Mouse (Mus musculus): ENCODE results near the gene Thbs4.
A peak's percentile ranks its signal among the peaks of the same experiment; 100 is the strongest.

Gene Thbs4

DNA sequence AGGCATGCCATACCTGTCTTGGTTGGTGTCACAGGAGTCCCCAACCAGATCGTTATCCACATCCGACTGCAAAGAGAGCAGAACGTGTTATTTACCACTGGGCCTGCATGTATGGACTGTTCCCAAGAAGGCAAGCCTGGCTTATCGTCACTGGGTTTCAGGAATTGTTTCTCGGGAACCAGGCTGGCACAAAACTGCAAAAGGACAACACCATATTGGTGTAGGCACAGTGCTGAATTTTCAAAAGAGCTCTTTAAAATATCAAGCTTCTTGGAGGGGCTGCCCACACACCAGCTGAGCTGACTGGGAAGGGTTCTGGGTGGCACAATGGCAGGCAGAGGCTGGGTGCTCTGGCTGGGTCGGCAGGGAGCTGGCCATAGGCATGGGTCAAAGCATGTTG is 34.1 kb downstream of the Thbs4 start:
- no peak for DNase-seq (ENCODE audit: low spot score in 2 of 2)

GRCm38 (mm10) chr13:92759096-92759495 is 35.5 kb downstream of the Thbs4 start:
- DNase-seq (ENCODE audit: low spot score in 2 of 2): no peak

DNA sequence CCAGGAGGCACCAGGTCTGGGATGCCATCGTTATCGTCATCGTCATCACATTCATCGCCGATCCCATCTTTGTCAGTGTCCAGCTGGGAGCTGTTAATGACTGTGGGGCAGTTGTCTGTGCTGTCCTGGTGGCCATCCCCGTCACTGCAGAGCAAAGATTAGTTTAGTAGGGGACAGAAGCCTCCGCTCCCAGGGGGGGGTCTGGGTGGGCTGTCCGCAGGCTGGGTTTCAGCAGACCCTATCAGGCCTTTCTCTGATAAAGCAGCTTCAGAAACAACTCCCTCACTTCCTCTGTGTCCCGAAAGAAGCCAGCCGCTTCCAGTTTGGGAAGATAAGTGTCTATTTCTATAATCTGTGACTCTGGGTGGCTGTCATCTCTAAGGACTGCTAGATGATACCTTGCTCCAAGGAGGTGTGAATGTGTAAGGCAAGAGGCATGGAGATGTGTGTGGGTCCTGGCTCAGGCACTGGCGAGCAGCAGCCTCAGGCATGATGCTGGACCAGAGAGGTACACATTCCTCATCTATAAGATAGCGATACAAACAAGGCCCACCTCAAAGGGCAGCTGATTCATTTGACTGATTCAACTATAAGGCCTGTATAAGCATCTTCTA is 36.5 kb downstream of the Thbs4 start:
- DNase-seq (ENCODE audit: low spot score in 2 of 2): no peak

DNA sequence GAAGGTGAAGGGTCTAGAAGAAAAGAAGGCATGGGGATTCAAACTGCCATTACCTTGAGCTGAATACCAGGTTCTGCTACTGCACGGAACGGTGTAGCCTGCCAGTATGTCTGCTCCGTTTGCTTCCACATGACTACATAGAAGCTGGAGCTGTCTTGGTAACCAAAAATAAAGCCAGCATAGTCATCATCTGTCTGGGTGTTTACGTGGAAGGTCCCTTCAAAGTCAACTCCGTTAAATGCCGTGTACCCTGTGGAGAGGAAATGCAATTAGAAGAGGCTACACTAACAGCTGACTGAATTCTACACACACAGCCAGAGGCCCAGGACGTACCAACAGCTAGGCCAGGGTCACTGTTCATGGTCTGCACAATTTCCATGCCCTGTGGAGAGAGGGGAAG is 39.6 kb downstream of the Thbs4 start:
- DNase-seq (ENCODE audit: low spot score in 2 of 2): no peak

DNA sequence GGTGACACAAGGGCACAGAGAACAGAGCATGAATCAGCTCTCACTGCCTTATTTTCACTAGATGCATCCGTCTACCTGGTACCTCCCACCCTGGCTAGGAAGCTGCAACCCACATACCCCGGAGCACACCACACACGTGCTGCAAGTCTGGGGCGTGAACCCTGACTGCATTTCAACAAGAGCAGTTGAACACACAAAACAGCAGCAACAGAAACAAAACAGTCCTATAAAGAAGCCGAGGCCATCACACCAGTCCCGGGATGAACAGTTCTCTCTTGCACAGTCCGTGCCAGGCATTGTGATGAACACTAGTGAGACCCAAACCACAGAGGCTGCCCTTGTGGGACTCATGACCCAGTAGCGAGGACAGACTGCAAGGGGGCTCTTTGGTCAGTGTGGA is 40.9 kb downstream of the Thbs4 start:
- DNase-seq (ENCODE audit: low spot score in 2 of 2): no peak

DNA sequence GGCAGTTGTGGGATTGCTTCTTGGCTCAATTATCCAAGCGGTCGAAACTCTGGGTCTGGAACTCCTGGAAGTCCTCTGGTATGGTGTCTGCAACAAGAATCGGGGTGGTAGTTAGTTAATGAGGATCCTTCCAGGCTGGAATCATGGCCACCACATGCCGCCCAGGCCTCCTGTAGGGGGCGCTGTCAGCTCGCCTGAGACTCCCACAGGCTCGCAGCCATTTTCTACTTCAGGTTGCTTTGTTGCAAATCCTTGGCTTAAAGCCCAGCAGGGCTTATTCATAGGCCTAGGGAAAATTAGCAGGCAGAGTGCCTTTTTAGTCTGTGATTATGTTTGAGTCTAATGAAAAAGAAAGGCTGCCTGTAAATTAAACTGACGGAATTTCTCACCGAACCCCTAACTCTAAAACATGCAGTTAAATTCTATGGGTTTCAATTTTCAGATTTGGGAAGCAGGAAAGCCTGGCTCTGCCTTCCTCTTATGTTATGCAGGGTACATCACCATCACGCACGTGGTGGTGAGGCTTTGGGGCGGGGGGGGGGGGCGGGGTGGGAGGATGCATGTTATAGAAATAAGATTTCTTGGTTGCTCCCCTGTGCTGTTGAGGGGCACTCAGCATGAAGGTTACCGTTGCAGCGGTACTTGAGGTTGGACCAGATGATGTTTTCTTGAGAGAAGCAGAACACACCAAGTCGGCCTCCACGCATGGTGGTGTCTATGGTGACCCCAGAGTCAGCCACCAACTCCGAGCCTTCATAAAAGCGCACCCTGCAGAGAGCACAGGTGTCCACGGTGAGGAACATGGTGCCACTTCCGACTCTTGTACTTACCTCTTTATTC is 42.7 kb downstream of the Thbs4 start:
- DNase-seq (ENCODE audit: low spot score in 2 of 2): peak; percentile 84 to 92

DNA sequence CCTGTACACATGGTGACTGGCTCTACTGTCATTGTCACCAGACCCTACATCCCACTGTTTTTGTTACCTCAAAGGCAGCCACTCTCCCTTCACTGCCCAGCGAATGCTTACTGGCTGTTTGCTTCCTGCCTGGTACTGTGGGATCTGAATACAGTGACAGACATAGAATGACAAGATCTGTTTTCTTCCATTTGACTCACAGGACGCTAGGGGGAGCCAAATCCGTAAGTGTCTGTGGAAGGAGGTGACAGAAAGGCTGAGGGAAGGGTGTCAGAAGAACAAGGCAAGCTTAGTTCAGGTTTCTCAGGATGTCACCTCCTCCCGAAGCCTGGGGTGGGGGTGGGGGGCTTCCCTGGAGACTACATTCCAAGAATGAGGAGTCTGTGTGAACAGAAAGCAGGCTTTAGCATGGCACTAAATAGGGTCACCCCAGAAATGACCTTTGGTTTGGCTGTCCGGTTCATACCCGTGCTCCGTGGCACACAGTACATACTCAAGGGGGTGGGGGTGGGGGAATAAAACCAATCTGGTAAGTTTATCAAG is 43.6 kb downstream of the Thbs4 start:
- no peak for DNase-seq (ENCODE audit: low spot score in 2 of 2)

DNA sequence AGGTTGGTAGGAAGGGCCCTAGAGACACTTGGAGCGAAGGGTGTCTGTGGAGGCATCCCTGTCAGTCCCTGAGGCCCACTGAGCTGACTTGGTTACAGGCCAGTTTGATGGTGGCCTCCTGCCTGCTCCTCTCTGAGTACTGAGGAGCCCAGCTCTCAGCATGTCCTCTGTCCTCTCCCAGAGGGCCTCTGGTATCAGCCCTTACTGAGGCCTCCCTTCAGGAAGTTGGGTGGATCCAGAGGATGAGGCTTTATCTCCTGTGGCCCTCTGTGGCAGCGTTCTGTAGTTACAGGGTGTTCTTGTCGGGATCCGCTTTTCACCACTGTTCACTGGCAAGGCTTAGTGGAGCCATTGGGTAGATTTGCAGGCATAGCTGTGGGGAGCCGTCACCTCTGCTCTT is 51.3 kb downstream of the Thbs4 start:
- DNase-seq (ENCODE audit: low spot score in 2 of 2): no peak

DNA sequence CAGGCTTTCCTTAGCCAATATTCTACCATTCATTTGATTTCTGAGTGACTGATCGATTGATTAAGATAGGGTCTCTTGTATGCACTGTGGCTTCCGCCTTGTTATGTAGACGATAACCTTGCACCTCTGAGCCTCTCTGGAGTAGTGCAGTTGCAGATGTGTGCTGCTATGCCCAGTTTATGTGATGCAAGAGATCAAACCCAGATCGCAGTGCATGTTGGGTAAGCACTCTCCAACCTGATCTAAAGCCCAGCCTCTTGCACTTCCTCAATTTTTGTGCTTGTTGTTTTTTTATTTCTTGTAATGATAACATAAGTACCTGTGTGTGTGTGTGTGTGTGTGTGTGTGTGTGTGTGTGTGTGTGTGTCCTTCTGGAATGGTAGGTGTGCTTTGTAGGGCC is 51.7 kb downstream of the Thbs4 start:
- DNase-seq (ENCODE audit: low spot score in 2 of 2): no peak

GRCm38 (mm10) chr13:92740671-92741270 is 53.8 kb downstream of the Thbs4 start:
- DNase-seq (ENCODE audit: low spot score in 2 of 2): no peak

GRCm38 (mm10) chr13:92739858-92740257 is 54.8 kb downstream of the Thbs4 start:
- DNase-seq (ENCODE audit: low spot score in 2 of 2): no peak

GRCm38 (mm10) chr13:92738821-92739220 is 55.8 kb downstream of the Thbs4 start:
- DNase-seq (ENCODE audit: low spot score in 2 of 2): peak in 1 of 2 experiments; percentile 44

- DNase-seq (ENCODE audit: low spot score in 2 of 2): no peak
These were observed 57.9 kb downstream of the Thbs4 start for GRCm38 (mm10) chr13:92736516-92737300.

- DNase-seq (ENCODE audit: low spot score in 2 of 2): no peak
These were observed 58.9 kb downstream of the Thbs4 start for GRCm38 (mm10) chr13:92735693-92736092.

DNA sequence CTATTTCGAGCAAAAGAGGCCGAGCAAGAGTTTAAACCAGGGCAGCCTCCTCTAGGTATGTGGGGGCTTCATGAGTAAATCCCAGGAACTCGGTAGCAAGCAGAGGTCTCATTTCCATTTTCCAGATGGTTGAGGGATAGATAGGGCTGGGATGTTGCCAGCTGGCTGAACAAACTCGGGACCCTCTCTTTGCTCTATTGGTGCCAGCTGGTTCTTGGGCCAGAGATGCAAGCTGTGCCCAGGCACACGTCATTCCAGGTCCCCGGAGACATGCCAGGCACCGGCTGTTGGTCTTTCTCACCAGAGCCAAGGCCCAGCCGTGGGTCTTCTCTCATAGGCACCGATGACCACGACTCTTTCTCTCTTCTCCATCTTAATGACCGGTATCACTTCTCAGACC is 60.9 kb downstream of the Thbs4 start:
- DNase-seq (ENCODE audit: low spot score in 2 of 2): no peak

DNA sequence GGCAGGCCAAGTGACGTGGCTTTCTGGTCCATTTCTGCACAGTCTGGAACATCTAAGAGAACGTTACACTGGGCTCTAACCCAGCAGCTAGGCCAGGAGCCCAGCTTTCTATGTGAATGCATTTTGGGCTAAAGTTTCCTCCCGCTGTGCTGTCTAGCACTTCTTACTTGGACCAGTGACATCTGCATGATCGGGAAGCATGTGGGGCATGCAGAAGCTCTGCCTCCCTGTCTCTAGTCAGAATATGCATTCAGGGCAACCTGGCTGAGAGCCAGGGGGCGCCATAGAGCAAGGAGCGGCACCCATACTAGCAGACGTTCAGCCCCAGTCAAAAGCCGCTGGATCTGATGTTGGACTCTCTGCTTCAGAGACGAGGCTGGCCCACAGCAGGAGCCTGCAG is 61.4 kb downstream of the Thbs4 start:
- DNase-seq (ENCODE audit: low spot score in 2 of 2): no peak

DNA sequence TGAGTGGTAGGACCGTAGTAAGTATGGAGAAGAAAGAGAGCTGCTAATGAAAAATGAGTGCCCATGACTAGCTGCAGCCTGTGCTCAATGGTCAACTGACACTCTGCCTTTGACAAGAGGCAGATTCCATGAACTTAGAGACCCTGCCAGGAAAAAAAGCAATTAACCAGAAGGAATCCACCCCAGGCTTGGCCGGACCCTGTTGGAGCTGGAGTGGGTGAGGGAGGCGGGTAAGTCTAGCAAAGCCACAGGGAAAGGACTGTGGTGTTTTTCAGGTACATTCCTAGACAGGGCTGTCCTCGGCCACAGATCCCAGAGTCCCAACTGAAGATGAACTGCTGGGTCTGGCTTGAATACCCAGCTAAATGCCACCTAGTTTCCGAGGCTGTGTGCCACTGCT is 61.8 kb downstream of the Thbs4 start:
- DNase-seq (ENCODE audit: low spot score in 2 of 2): no peak

GRCm38 (mm10) chr13:92731811-92732210 is 62.8 kb downstream of the Thbs4 start:
- no peak for DNase-seq (ENCODE audit: low spot score in 2 of 2)

- DNase-seq (ENCODE audit: low spot score in 2 of 2): peak in 1 of 2 experiments; percentile 44
These were observed 64.8 kb downstream of the Thbs4 start for GRCm38 (mm10) chr13:92729811-92730210.

- peak in 1 of 2 experiments; percentile 12 for DNase-seq (ENCODE audit: low spot score in 2 of 2)
These were observed 72.2 kb downstream of the Thbs4 start for GRCm38 (mm10) chr13:92722389-92722788.

DNA sequence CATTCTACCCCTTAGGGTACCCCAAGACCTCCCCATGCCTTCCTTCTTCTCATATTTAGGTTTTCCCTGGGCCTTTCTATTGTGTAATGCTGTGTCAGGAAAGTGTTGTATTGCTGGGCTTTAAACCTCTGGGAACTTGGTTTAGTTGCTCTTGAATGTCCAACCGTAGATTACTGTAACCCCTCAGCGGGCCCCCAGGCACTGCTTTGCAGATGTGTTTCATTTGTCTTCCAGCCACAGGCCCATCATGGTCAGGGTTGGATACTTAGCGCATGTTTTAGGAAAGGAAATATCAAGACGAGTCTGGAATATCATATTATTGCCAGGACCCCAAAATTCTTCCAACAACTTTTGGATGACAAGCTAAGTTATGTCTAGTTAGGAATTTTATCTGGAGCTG is 73.6 kb downstream of the Thbs4 start:
- no peak for DNase-seq (ENCODE audit: low spot score in 2 of 2)
